Mouse (Mus musculus) left cerebral cortex, adult 9 months (tissue): ENCODE measurements around the gene Tmed4.
"Not testable (repeated sequence)": the region's sequence is repeated elsewhere in the genome, so short reads cannot be mapped to it uniquely, and the experiment has no call there.

ENCODE experiments used
- DNase-seq, 2 experiments: peaks; one replicate each; pipeline ENCODE4 v3.0.0; 2022; ENCODE audit warnings: low spot score in 2 of 2

The Tmed4 gene

DNA sequence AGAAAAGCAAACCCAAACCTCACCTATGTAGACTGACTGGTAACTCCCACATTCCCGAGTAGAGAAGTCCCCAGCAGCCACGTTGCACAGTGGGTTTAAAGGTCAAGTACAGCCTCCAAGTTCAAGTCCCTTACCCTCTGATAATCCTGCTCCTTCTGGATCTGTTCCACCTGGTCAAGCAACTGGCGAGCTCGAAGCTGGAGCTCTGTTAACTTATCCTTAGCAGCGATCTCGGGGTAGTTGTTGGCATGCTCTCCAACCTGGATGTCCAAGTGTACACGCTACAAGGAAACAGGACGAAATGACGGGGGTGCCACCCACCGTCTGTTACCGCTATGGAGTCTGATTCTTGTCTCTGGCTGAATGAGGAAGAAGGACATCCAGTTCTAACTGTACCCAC, 1.1 kb downstream of the Tmed4 start:
- no peak for DNase-seq

GRCm38 (mm10) chr11:6267320-6268254, 7.1 kb downstream of the Tmed4 start, which contains the start of gene Ddx56:
Ddx56 (minus strand) TSS chr11:6267772.
- DNase-seq = peak; percentile 91 to 95

DNA sequence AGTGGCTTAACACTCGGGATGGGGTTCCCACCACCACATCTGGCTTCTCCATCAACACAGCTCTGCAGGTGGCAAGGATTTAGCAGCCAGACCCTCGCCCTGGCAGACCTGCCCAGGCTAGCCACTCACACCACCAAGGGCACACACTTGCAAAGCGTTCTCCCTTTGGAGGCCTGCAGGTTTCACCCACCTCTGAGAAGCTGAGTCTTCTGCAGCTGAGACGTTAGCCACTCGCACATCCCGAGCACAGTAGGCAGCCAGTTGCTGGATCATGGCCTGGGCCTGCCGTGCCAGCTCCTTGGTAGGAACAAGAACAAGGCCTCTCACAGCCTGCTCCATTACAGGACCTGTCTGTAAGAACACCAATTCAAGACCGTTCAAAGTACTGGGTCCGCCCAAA, 8.0 kb downstream of the Tmed4 start:
- DNase-seq = no peak

- peak in 1 of 2 experiments; percentile 76 for DNase-seq
Observed at GRCm38 (mm10) chr11:6261434-6262082, 13.1 kb downstream of the Tmed4 start.

DNA sequence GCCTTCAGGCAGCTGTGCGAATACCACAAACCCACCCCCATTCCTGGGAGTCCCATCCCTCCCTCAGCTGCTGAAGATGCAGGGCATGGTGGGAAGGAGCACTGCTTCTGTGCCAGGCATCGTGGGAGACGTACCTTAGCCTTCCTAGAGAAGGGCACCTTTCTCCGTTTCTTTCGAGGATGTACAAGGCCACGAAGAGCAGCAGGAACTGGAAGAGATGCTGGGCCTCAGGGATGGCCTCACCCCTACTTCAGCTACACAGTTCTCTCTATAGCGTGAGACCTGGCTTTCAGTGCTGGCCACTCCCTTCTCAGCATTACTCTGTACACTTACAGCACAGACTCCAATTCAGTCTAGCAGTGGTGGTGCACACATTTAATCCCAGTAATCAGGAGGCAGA, 15.3 kb downstream of the Tmed4 start:
- DNase-seq = no peak

GRCm38 (mm10) chr11:6256490-6257072, 18.1 kb downstream of the Tmed4 start:
- no peak for DNase-seq

DNA sequence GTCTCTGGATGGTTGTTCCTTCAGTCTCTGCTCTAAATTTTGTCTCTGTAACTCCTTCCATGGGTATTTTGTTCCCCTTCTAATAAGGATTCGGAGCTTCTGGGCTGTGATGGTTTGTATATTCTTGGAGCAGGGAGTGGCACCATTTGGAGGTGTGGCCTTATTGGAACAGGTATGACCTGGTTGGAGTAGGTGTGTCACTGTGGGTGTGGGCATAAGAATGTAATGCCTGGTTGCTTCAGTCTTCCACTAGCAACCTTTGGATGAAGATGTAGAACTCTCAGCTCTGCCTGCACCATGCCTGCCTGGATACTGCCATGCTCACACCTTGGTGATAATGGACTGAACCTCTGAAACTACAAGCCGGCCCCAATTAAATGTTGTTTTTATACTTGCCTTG, 20.1 kb downstream of the Tmed4 start:
- not testable (repeated sequence) for DNase-seq

DNA sequence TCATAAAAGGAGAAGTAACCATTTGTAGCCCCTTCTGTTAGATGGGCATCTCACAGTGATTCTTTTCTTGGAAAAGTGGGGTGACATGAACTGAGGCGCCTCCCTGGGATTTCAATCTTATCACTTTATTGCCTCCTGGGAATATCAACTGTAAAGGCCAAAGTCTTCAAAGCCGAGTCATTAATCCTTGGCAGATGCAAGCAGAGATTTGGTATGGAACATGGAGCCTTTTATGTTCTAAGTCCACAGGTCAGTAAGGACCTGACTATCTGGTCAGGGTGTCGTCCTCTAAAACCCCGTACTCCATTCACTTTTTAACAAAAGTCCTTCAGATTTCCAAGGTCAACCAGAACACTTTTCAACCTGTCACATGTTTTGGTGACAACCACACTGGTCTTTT, 21.8 kb downstream of the Tmed4 start:
- DNase-seq = no peak

DNA sequence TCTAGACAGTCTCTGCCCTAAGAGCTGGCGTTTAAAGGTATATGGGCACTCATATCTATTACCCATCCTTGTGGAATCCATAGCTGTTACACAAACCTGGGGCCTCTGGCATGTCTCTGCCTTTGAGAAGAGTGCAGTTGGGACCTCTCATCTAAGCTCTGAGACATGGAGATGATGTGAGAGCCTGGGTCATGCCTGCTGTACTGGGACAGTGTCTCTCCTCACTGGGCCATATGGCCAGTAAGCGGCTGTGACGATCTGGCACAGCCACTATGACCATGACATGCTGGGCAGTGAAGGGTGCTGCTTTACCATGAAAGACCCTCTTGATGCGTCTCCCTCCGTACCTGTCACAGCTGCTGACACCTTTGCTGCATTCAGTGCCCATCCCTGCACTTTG, 22.4 kb downstream of the Tmed4 start:
- no peak for DNase-seq

DNA sequence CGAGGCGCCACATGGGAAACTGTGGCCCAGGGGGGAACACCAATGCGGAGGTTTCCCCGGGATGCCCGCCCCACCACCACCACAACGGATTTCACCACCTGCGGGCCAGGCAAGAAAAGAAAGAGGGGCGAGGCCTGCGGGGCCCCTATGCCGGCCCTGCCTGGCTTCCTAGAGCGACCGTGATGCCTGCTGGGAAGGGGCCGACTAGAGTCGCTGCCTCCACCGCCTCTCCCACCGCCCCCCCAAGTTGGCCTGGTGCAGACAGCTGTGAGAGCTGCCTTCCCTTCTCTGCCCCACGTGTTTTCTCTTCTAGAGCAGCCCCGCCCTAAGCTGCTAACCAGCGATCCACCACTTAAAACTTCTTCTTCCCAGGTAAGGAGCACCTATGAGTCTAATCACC, 30.0 kb downstream of the Tmed4 start:
- DNase-seq = no peak

- DNase-seq = no peak
Observed at GRCm38 (mm10) chr11:6233025-6233424, 41.6 kb downstream of the Tmed4 start.

GRCm38 (mm10) chr11:6230012-6230411, 44.7 kb downstream of the Tmed4 start, which contains the start of gene Npc1l1:
Npc1l1 (minus strand) TSS chr11:6230143.
- DNase-seq = no peak

GRCm38 (mm10) chr11:6224541-6225229, 50.0 kb downstream of the Tmed4 start:
- DNase-seq = peak; percentile 47 to 72

GRCm38 (mm10) chr11:6222187-6222586, 52.5 kb downstream of the Tmed4 start:
- no peak for DNase-seq
